Mouse (Mus musculus) heart, embryonic 14.5 days (tissue): ENCODE measurements around the gene Reg3b. TPM values are rescaled to one million over a fixed set of nuclear protein-coding genes. Genes with fewer than 3 reads are reported as not detected.

ENCODE experiments used
- ATAC-seq: fragments of 200-750 bp; cut with Nextera tagmentation; 2 replicates; pipeline ENCODE4 v1.8.0; 2017; ENCODE audit warnings: low read depth, moderate TSS enrichment; ENCODE audit not compliant: insufficient number of reproducible peaks, insufficient read depth, low FRiP score
- H3K27ac ChIP-seq, 2 experiments: fragments of 200-500 bp in 1 of 2; fragments of 300-500 bp in 1 of 2; sonication (generic) in 1 of 2; replicated peaks in 1 of 2; 2 replicates each; pipeline ENCODE4 v1.5.1; 2012 to 2014; ENCODE audit warnings: low read depth in 2 of 2, low read length in 2 of 2, control low read depth in 1 of 2, mild to moderate bottlenecking in 1 of 2, mixed read lengths in 1 of 2; ENCODE audit not compliant: control insufficient read depth in 1 of 2, insufficient read depth in 1 of 2
- H3K27me3 ChIP-seq: fragments of 300-500 bp; sonication (generic); 2 replicates; pipeline ENCODE4 v1.6.1; 2014; ENCODE audit warnings: mild to moderate bottlenecking, low read length, control low read depth; ENCODE audit not compliant: control insufficient read depth, insufficient read depth
- H3K36me3 ChIP-seq: fragments of 300-500 bp; sonication (generic); 2 replicates; pipeline ENCODE4 v1.6.1; 2014; ENCODE audit warnings: mild to moderate bottlenecking, control low read depth, low read length, mixed read lengths; ENCODE audit not compliant: control insufficient read depth, insufficient read depth
- H3K4me1 ChIP-seq, 2 experiments: fragments of 200-500 bp in 1 of 2; fragments of 300-500 bp in 1 of 2; sonication (generic) in 1 of 2; 2 replicates each; pipeline ENCODE4 v1.6.1; 2012 to 2014; ENCODE audit warnings: low read length in 2 of 2, control low read depth in 1 of 2, mixed read lengths in 1 of 2; ENCODE audit not compliant: control insufficient read depth in 2 of 2, insufficient read depth in 2 of 2
- H3K4me2 ChIP-seq: fragments of 300-500 bp; sonication (generic); 2 replicates; pipeline ENCODE4 v1.6.1; 2014; ENCODE audit warnings: mild to moderate bottlenecking, low read length
- H3K4me3 ChIP-seq, 2 experiments: fragments of 200-500 bp in 1 of 2; fragments of 300-500 bp in 1 of 2; sonication (generic) in 1 of 2; 2 replicates each; pipeline ENCODE4 v1.5.1; 2012 to 2014; ENCODE audit warnings: low read length in 2 of 2, mild to moderate bottlenecking in 2 of 2, control low read depth in 1 of 2, low read depth in 1 of 2, moderate library complexity in 1 of 2; ENCODE audit not compliant: control insufficient read depth in 1 of 2, insufficient read depth in 1 of 2
- H3K9ac ChIP-seq: fragments of 300-500 bp; sonication (generic); 2 replicates; pipeline ENCODE4 v1.6.1; 2014; ENCODE audit warnings: mild to moderate bottlenecking, low read length
- H3K9me3 ChIP-seq: fragments of 300-500 bp; sonication (generic); 2 replicates; pipeline ENCODE4 v1.6.1; 2016; ENCODE audit warnings: low read length, control low read depth; ENCODE audit not compliant: control insufficient read depth
- WGBS: fragments of 180-500 bp; shearing (Covaris S2); extraction: QIAGEN DNeasy Blood & Tissue Kit; methylation state at CpG from one replicate; pipeline ENCODE4 v1.1.7; 2014; 5-methylcytosine and 5-hydroxymethylcytosine counted together
- polyA plus RNA-seq: library from polyadenylated mRNA; unstranded; fragments of >200 nt; fragmentation: Nextera tagmentation; extraction: Ambion mirVana; gene quantifications from 2 replicates; pipeline ENCODE4 v1.2.1, GENCODE M21; 2014

The Reg3b gene
- polyA plus RNA-seq, result not detected in 2 replicates

GRCm38 (mm10) chr6:78370357-78370756 is at the start of gene Reg3b:
Gene Reg3b (plus strand): TSS chr6:78370657.
- ATAC-seq, result no peak
- Histone ChIP-seq H3K4me2 (no peak within 1 kb of the TSS), H3K4me3 (no peak within 1 kb of the TSS), H3K9me3 (no peaks in the 10 kb centered on the region), H3K36me3 (no peaks in the 10 kb centered on the region), H3K27me3 (no peaks in the 10 kb centered on the region), H3K27ac (no peak within 1 kb of the TSS), H3K4me1 (no peaks in the 10 kb centered on the region), H3K9ac (no peak within 1 kb of the TSS)
- WGBS, result 79% methylated on average over 2 of the region's 2 CpGs

- H3K27ac ChIP-seq, result no peak overlapping the region
- no peaks in the 10 kb centered on the region for H3K9me3 ChIP-seq
- no peak overlapping the region for H3K9ac ChIP-seq
- no peaks in the 10 kb centered on the region for H3K27me3 ChIP-seq
- no peaks in the 10 kb centered on the region for H3K4me1 ChIP-seq
- no peak overlapping the region for H3K4me3 ChIP-seq
- no peaks in the 10 kb centered on the region for H3K36me3 ChIP-seq
- no peak overlapping the region for H3K4me2 ChIP-seq
- no peak for ATAC-seq
Measured at GRCm38 (mm10) chr6:78327798-78328197, 42.7 kb upstream of the Reg3b start.

- no peak overlapping the region for H3K9ac ChIP-seq
- 60% methylated on average over 2 of the region's 2 CpGs for WGBS
- no peaks in the 10 kb centered on the region for H3K4me1 ChIP-seq
- ATAC-seq, result no peak
- H3K4me3 ChIP-seq, result no peak overlapping the region
- no peak overlapping the region for H3K4me2 ChIP-seq
- no peaks in the 10 kb centered on the region for H3K36me3 ChIP-seq
- no peak overlapping the region for H3K27ac ChIP-seq
- no peaks in the 10 kb centered on the region for H3K27me3 ChIP-seq
- H3K9me3 ChIP-seq, result no peaks in the 10 kb centered on the region
Measured at GRCm38 (mm10) chr6:78329166-78329565, 41.3 kb upstream of the Reg3b start.

- WGBS, result 24% methylated on average over 7 of the region's 7 CpGs
Measured at GRCm38 (mm10) chr6:78331919-78332569, 38.4 kb upstream of the Reg3b start.

GRCm38 (mm10) chr6:78340296-78340695 is 30.2 kb upstream of the Reg3b start:
- Histone ChIP-seq H3K9me3 (no peaks in the 10 kb centered on the region), H3K4me2 (no peak overlapping the region), H3K36me3 (no peaks in the 10 kb centered on the region), H3K9ac (no peak overlapping the region), H3K27me3 (no peaks in the 10 kb centered on the region), H3K4me3 (no peak overlapping the region), H3K27ac (no peak overlapping the region), H3K4me1 (no peaks in the 10 kb centered on the region)
- no peak for ATAC-seq

More at GRCm38 (mm10) chr6:78331919-78332569, 38.4 kb upstream of the Reg3b start:
- no peak overlapping the region for H3K4me2 ChIP-seq
- H3K9me3 ChIP-seq, result no peaks in the 10 kb centered on the region
- H3K4me1 ChIP-seq, result no peaks in the 10 kb centered on the region
- ATAC-seq, result no peak
- H3K9ac ChIP-seq, result no peak overlapping the region
- no peak overlapping the region for H3K27ac ChIP-seq
- no peak overlapping the region for H3K4me3 ChIP-seq
- no peaks in the 10 kb centered on the region for H3K36me3 ChIP-seq
- no peaks in the 10 kb centered on the region for H3K27me3 ChIP-seq

- no peak overlapping the region for H3K4me2 ChIP-seq
- H3K27ac ChIP-seq, result no peak overlapping the region
- 75% methylated on average over 2 of the region's 2 CpGs for WGBS
- no peaks in the 10 kb centered on the region for H3K27me3 ChIP-seq
- no peak overlapping the region for H3K4me3 ChIP-seq
- H3K9me3 ChIP-seq, result no peaks in the 10 kb centered on the region
- H3K9ac ChIP-seq, result no peak overlapping the region
- H3K4me1 ChIP-seq, result no peaks in the 10 kb centered on the region
- no peak for ATAC-seq
- H3K36me3 ChIP-seq, result no peaks in the 10 kb centered on the region
Measured at GRCm38 (mm10) chr6:78341689-78342088, 28.8 kb upstream of the Reg3b start.

GRCm38 (mm10) chr6:78361971-78362563 is 8.4 kb upstream of the Reg3b start:
- Histone ChIP-seq H3K4me1 (no peaks in the 10 kb centered on the region), H3K4me3 (no peak overlapping the region), H3K9me3 (no peaks in the 10 kb centered on the region), H3K27me3 (no peaks in the 10 kb centered on the region), H3K4me2 (no peak overlapping the region), H3K27ac (no peak overlapping the region), H3K9ac (no peak overlapping the region), H3K36me3 (no peaks in the 10 kb centered on the region)
- 40% methylated on average over 2 of the region's 2 CpGs for whole genome bisulfite sequencing
- ATAC-seq, result no peak

- Histone ChIP-seq H3K4me1 (no peaks in the 10 kb centered on the region), H3K9ac (no peak within 1 kb of the TSS), H3K4me2 (no peak within 1 kb of the TSS), H3K36me3 (no peaks in the 10 kb centered on the region), H3K9me3 (no peaks in the 10 kb centered on the region), H3K4me3 (no peak within 1 kb of the TSS), H3K27me3 (no peaks in the 10 kb centered on the region), H3K27ac (no peak within 1 kb of the TSS)
- no peak for ATAC-seq
- WGBS, result 61% methylated on average over 2 of the region's 2 CpGs
Measured at GRCm38 (mm10) chr6:78378765-78379164, 8.3 kb downstream of the Reg3b start, which contains the start of gene Reg3d. Gene Reg3d (minus strand): TSS chr6:78378865.
